Mouse (Mus musculus): ENCODE results near the gene Rp9.

GRCm38 (mm10) chr9:22434101-22434500, 35.4 kb downstream of the Rp9 start:
- TF ChIP-seq CTCF (IDR thresholded peaks at IDR 0.05; ENCODE audit: insufficient read depth, low read depth, low read length) (no peak), POLR2A (IDR thresholded peaks at IDR 0.05; ENCODE audit: insufficient read depth, low read depth, low read length) (no peak)
